Mouse (Mus musculus): ENCODE data around the gene Slc25a21. TPM values are rescaled to one million over a fixed set of nuclear protein-coding genes. Genes with fewer than 3 reads are reported as not detected.

The Slc25a21 gene
- polyA plus RNA-seq, 1 experiment: not detected

- Histone ChIP-seq H3K4me3 (ENCODE audit: insufficient read depth, low read length) (no peak overlapping the region), H3K4me1 (ENCODE audit: control insufficient read depth, insufficient read depth, low read length) (0 out of 2 replicates have a peak, but pooled peaks cover 2% of the 10 kb centered on the region), H3K27ac (ENCODE audit: insufficient read depth, low read depth, low read length) (no peak overlapping the region)
- no peak for TF ChIP-seq POLR2A (IDR thresholded peaks at IDR 0.05; ENCODE audit: borderline replicate concordance, low read depth, low read length)
These were observed 506.3 kb downstream of the Slc25a21 start for GRCm38 (mm10) chr12:56691001-56691400.

GRCm38 (mm10) chr12:56690366-56690765 is 506.9 kb downstream of the Slc25a21 start:
- H3K4me1 ChIP-seq (ENCODE audit: control insufficient read depth, insufficient read depth, low read length): no peaks in the 10 kb centered on the region
- H3K27ac ChIP-seq (ENCODE audit: insufficient read depth, low read depth, low read length): no peak overlapping the region
- TF ChIP-seq CTCF (IDR thresholded peaks at IDR 0.05; ENCODE audit: low read depth, low read length): no peak
- no peak for TF ChIP-seq POLR2A (IDR thresholded peaks at IDR 0.05; ENCODE audit: borderline replicate concordance, low read depth, low read length)
- no peak overlapping the region for H3K4me3 ChIP-seq (ENCODE audit: insufficient read depth, low read length)

GRCm38 (mm10) chr12:56689736-56690135 is 507.5 kb downstream of the Slc25a21 start:
- no peaks in the 10 kb centered on the region for H3K4me1 ChIP-seq (ENCODE audit: control insufficient read depth, insufficient read depth, low read length)
- TF ChIP-seq POLR2A (IDR thresholded peaks at IDR 0.05; ENCODE audit: borderline replicate concordance, low read depth, low read length) (no peak), CTCF (IDR thresholded peaks at IDR 0.05; ENCODE audit: low read depth, low read length) (no peak)
- H3K4me3 ChIP-seq (ENCODE audit: insufficient read depth, low read length): no peak overlapping the region
- no peak overlapping the region for H3K27ac ChIP-seq (ENCODE audit: insufficient read depth, low read depth, low read length)

GRCm38 (mm10) chr12:56689331-56689730 is 507.9 kb downstream of the Slc25a21 start:
- Histone ChIP-seq H3K27ac (ENCODE audit: insufficient read depth, low read depth, low read length) (no peak overlapping the region), H3K4me1 (ENCODE audit: control insufficient read depth, insufficient read depth, low read length) (no peaks in the 10 kb centered on the region), H3K4me3 (ENCODE audit: insufficient read depth, low read length) (no peak overlapping the region)
- no peak for TF ChIP-seq CTCF (IDR thresholded peaks at IDR 0.05; ENCODE audit: low read depth, low read length)
- no peak for TF ChIP-seq POLR2A (IDR thresholded peaks at IDR 0.05; ENCODE audit: borderline replicate concordance, low read depth, low read length)

- no peaks in the 10 kb centered on the region for H3K4me1 ChIP-seq (ENCODE audit: control insufficient read depth, insufficient read depth, low read length)
- no peak overlapping the region for H3K27ac ChIP-seq (ENCODE audit: insufficient read depth, low read depth, low read length)
- no peak for TF ChIP-seq POLR2A (IDR thresholded peaks at IDR 0.05; ENCODE audit: borderline replicate concordance, low read depth, low read length)
- no peak for TF ChIP-seq CTCF (IDR thresholded peaks at IDR 0.05; ENCODE audit: low read depth, low read length)
- no peak overlapping the region for H3K4me3 ChIP-seq (ENCODE audit: insufficient read depth, low read length)
These were observed 508.4 kb downstream of the Slc25a21 start for GRCm38 (mm10) chr12:56688920-56689319.

- no peak overlapping the region for H3K27ac ChIP-seq (ENCODE audit: insufficient read depth, low read depth, low read length)
- no peaks in the 10 kb centered on the region for H3K4me1 ChIP-seq (ENCODE audit: control insufficient read depth, insufficient read depth, low read length)
- H3K4me3 ChIP-seq (ENCODE audit: insufficient read depth, low read length): no peak overlapping the region
- TF ChIP-seq CTCF (IDR thresholded peaks at IDR 0.05; ENCODE audit: low read depth, low read length) (no peak), POLR2A (IDR thresholded peaks at IDR 0.05; ENCODE audit: borderline replicate concordance, low read depth, low read length) (no peak)
These were observed 508.8 kb downstream of the Slc25a21 start for GRCm38 (mm10) chr12:56688482-56688840.

- H3K4me3 ChIP-seq (ENCODE audit: insufficient read depth, low read length): no peak overlapping the region
- no peak for TF ChIP-seq POLR2A (IDR thresholded peaks at IDR 0.05; ENCODE audit: borderline replicate concordance, low read depth, low read length)
- H3K4me1 ChIP-seq (ENCODE audit: control insufficient read depth, insufficient read depth, low read length): no peaks in the 10 kb centered on the region
- no peak overlapping the region for H3K27ac ChIP-seq (ENCODE audit: insufficient read depth, low read depth, low read length)
These were observed 509.4 kb downstream of the Slc25a21 start for GRCm38 (mm10) chr12:56687640-56688481.

- Histone ChIP-seq H3K4me1 (ENCODE audit: control insufficient read depth, insufficient read depth, low read length) (no peaks in the 10 kb centered on the region), H3K4me3 (ENCODE audit: insufficient read depth, low read length) (no peak overlapping the region), H3K27ac (ENCODE audit: insufficient read depth, low read depth, low read length) (no peak overlapping the region)
- TF ChIP-seq POLR2A (IDR thresholded peaks at IDR 0.05; ENCODE audit: borderline replicate concordance, low read depth, low read length) (no peak), CTCF (IDR thresholded peaks at IDR 0.05; ENCODE audit: low read depth, low read length) (no peak)
These were observed 516.0 kb downstream of the Slc25a21 start for GRCm38 (mm10) chr12:56681096-56681811.

GRCm38 (mm10) chr12:56677620-56678019 is 519.7 kb downstream of the Slc25a21 start:
- TF ChIP-seq POLR2A (IDR thresholded peaks at IDR 0.05; ENCODE audit: borderline replicate concordance, low read depth, low read length) (no peak), CTCF (IDR thresholded peaks at IDR 0.05; ENCODE audit: low read depth, low read length) (no peak)
- H3K27ac ChIP-seq (ENCODE audit: insufficient read depth, low read depth, low read length): no peak overlapping the region
- H3K4me3 ChIP-seq (ENCODE audit: insufficient read depth, low read length): no peak overlapping the region
- no peaks in the 10 kb centered on the region for H3K4me1 ChIP-seq (ENCODE audit: control insufficient read depth, insufficient read depth, low read length)

- no peak for TF ChIP-seq POLR2A (IDR thresholded peaks at IDR 0.05; ENCODE audit: borderline replicate concordance, low read depth, low read length)
- no peak; the same call in 1 of the 2 replicates for TF ChIP-seq CTCF (IDR thresholded peaks at IDR 0.05; ENCODE audit: low read depth, low read length)
- H3K27ac ChIP-seq (ENCODE audit: insufficient read depth, low read depth, low read length): no peak overlapping the region
- H3K4me1 ChIP-seq (ENCODE audit: control insufficient read depth, insufficient read depth, low read length): no peaks in the 10 kb centered on the region
- H3K4me3 ChIP-seq (ENCODE audit: insufficient read depth, low read length): no peak overlapping the region
These were observed 522.5 kb downstream of the Slc25a21 start for GRCm38 (mm10) chr12:56674726-56675125.
